Mouse (Mus musculus) kidney, adult 2 months (tissue): Measurements from ENCODE around the gene Nip7. TPM values are rescaled to one million over a fixed set of nuclear protein-coding genes. Genes with fewer than 3 reads are reported as not detected.

Experiments used
- DNase-seq: peaks from one replicate; pipeline ENCODE4 v3.0.0; 2021
- H3K27ac ChIP-seq: fragments of 200-500 bp; 2 replicates; pipeline ENCODE4 v1.5.1; 2012; ENCODE audit warnings: low read depth, low read length, control low read depth, inconsistent platforms; ENCODE audit not compliant: insufficient read depth
- H3K27me3 ChIP-seq: fragments of 200-500 bp; replicated peaks from 2 replicates; pipeline ENCODE4 v1.6.1; 2012; ENCODE audit warnings: mild to moderate bottlenecking, moderate library complexity, low read length, inconsistent platforms; ENCODE audit not compliant: control insufficient read depth, insufficient read depth
- H3K36me3 ChIP-seq: fragments of 200-500 bp; 2 replicates; pipeline ENCODE4 v1.6.1; 2012; ENCODE audit warnings: mild to moderate bottlenecking, moderate library complexity, low read length, inconsistent platforms; ENCODE audit not compliant: control insufficient read depth, insufficient read depth
- H3K4me1 ChIP-seq: fragments of 200-500 bp; 2 replicates; pipeline ENCODE4 v1.6.1; 2011; ENCODE audit warnings: low read length; ENCODE audit not compliant: control insufficient read depth, insufficient read depth
- H3K4me3 ChIP-seq: fragments of 200-500 bp; 2 replicates; pipeline ENCODE4 v1.5.1; 2011; ENCODE audit warnings: mild to moderate bottlenecking, low read depth, low read length, control low read depth; ENCODE audit not compliant: insufficient read depth
- CTCF ChIP-seq: fragments of 200-500 bp; conservative IDR thresholded peaks from 2 replicates; pipeline ENCODE4 v1.5.1; 2011; ENCODE audit warnings: low read depth, mild to moderate bottlenecking, control low read depth, low read length, moderate library complexity, mixed read lengths; ENCODE audit not compliant: insufficient read depth, insufficient read length
- POLR2A ChIP-seq: fragments of 200-500 bp; IDR thresholded peaks from one replicate; pipeline ENCODE4 v1.6.1; 2011; ENCODE audit warnings: low read depth, low read length, control low read depth
- WGBS: fragments of 180-500 bp; shearing (Covaris S2); methylation state at CpG from one replicate; pipeline ENCODE4 v1.1.7; 2018; 5-methylcytosine and 5-hydroxymethylcytosine counted together
- polyA plus RNA-seq: library from polyadenylated mRNA; depleted of rRNA; stranded (reverse); fragments of >200 nt; gene quantifications from 2 replicates; pipeline ENCODE4 v1.2.3, GENCODE M21; 2012; rRNA removed

The Nip7 gene
- polyA plus RNA-seq, 1 experiment: 54.3 TPM

- no peak for TF ChIP-seq CTCF
- TF ChIP-seq POLR2A: no peak
- H3K27ac ChIP-seq: no peak overlapping the region; the same call in 1 of the 2 replicates
- no peaks in the 10 kb centered on the region for H3K27me3 ChIP-seq
- no peak overlapping the region for H3K4me3 ChIP-seq
- H3K36me3 ChIP-seq: no peaks in the 10 kb centered on the region
- no peaks in the 10 kb centered on the region for H3K4me1 ChIP-seq
- 60% methylated on average over 23 of the region's 23 CpGs for WGBS
- DNase-seq: no peak
Measured at GRCm38 (mm10) chr8:107108978-107109720, 52.5 kb downstream of the Nip7 start.

- 70% methylated on average over 5 of the region's 5 CpGs for WGBS
- TF ChIP-seq CTCF (no peak), POLR2A (no peak)
- no peak for DNase-seq
Measured at GRCm38 (mm10) chr8:107109816-107110435, 53.2 kb downstream of the Nip7 start.

More at GRCm38 (mm10) chr8:107109816-107110435, 53.2 kb downstream of the Nip7 start:
- H3K27ac ChIP-seq: no peak overlapping the region
- H3K4me1 ChIP-seq: no peaks in the 10 kb centered on the region; the same call in 1 of the 2 replicates
- H3K4me3 ChIP-seq: no peak overlapping the region
- no peaks in the 10 kb centered on the region for H3K27me3 ChIP-seq
- H3K36me3 ChIP-seq: no peaks in the 10 kb centered on the region

Other genes starting within 250 kb of the Nip7 start
- gene Has3, start 186.6 kb upstream of the Nip7 start, polyA plus RNA-seq: 0.72 and 0.98 TPM in 2 replicates
- gene Utp4, start 163.2 kb upstream of the Nip7 start, polyA plus RNA-seq: 24.1 and 24.5 TPM in 2 replicates
- 9.4 and 10.4 TPM in 2 replicates for gene Sntb2, start 121.1 kb upstream of the Nip7 start, polyA plus RNA-seq
- gene Vps4a, start 25.7 kb upstream of the Nip7 start, polyA plus RNA-seq: 31.0 and 33.4 TPM in 2 replicates
- gene Pdf, start 8.3 kb upstream of the Nip7 start, polyA plus RNA-seq: 39.5 and 43.4 TPM in 2 replicates
- 29.4 and 32.2 TPM in 2 replicates for gene Cog8, start 188 bp upstream of the Nip7 start, polyA plus RNA-seq
- gene Tmed6, start 8.8 kb downstream of the Nip7 start, polyA plus RNA-seq: 55.0 and 65.3 TPM in 2 replicates
- gene Terf2, start 39.7 kb downstream of the Nip7 start, polyA plus RNA-seq: 8.7 and 12.2 TPM in 2 replicates
- gene Cyb5b, start 93.8 kb downstream of the Nip7 start, polyA plus RNA-seq: 186 and 203 TPM in 2 replicates
- gene Nfat5, start 236.6 kb downstream of the Nip7 start, polyA plus RNA-seq: 26.0 and 26.1 TPM in 2 replicates